Mouse (Mus musculus) naive thymus-derived CD4-positive, alpha-beta T cell, adult 2 months (primary cell): Measurements from ENCODE around the gene Olfr155.

Experiments used
- DNase-seq: peaks from one replicate; pipeline ENCODE4 v3.0.0-alpha.2; 2011; ENCODE audit warnings: low read depth

Olfr155 gene

DNA sequence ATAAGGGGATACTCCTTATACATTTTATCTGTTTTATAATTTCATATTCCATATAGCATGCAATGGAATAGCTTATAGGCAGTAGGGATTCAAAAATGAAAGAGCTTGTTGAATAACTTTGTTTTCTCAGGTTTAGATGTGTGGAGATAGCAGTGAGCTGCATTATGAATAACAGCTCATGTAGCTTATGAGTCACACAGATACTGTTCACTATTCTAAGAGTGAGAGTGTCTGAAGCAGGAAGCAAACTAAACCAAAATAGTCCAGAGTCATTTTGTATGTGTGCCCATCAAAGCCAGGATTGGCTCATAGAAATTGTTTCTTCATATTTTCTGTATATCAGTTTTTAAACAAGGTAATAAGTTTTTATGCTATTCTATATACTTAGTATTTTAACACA, 45.8 kb downstream of the Olfr155 start:
- no peak for DNase-seq

DNA sequence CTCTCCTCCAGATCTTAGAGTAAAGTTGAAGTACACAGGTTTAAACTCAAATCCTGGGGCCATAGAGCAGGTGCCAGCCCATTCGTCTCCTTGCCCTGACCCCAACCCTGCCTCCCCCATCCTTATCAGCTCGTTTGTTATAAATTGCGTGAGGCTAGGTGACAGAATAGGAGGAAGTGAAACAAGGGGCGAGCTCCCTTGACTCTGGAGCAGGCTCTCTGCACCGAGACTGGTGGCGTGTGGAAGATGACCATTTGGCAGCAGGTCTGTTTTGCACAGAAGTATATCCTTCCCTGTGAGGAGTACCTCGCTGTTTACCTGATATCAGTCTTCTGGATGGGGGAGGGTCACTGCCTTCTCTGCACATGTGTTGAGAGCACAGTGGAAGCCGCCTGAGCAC, 47.8 kb downstream of the Olfr155 start:
- no peak for DNase-seq

DNA sequence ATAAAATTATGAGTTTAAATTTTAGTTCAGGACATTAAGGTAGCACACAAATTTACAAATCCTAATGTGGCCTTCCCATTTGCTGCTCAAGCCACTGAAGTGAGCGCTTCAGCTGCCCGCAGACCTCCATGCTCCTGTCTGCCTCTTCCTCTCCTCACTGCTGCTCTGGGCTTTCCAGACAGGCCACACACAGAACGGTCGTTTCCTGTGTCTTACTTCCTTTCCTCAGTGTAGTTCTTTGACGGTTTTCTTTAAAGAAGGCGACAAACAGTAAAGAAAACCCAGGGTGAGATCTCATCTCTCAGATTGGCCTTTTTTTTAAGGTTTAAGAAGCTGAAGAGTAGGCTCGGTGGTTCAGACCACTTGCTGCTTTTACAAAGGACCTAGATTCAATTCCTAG, 52.3 kb downstream of the Olfr155 start:
- DNase-seq = peak; percentile 68

DNA sequence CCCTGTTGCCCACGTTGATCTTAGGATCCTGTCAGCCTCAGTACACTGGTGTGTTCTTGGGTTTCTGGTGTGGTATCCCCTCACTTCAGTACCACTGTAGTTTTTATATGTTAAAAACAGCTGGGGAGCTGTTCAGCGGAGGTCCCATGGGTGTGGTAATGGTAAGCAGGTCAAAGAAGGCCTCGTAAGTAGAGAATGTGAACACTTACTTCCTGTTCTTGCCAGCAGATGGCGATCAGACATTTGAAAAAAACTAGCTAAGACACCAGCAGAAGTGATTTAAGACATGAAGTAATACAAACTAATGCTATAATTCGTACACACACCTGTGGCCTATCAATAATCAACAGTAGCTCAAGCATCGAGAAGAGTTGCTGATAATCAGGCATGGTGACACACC, 55.1 kb downstream of the Olfr155 start:
- DNase-seq = peak; percentile 87
